Mouse (Mus musculus) gastrocnemius, adult 2 months (tissue): ENCODE measurements at regions not wholly inside any gene's neighbourhood (a gene's known extent, or its start where the extent isn't known, plus 50 kb on each side); places are given as distances from the start of the nearest gene placed in this dataset.

Source experiments
- DNase-seq: peaks from one replicate; pipeline ENCODE4 v3.0.0; 2022
- H3K27ac ChIP-seq: fragments of 200-600 bp; 2 replicates; pipeline ENCODE4 v1.8.1; 2022; ENCODE audit warnings: mild to moderate bottlenecking
- H3K4me3 ChIP-seq: fragments of 200-600 bp; 2 replicates; pipeline ENCODE4 v1.8.1; 2022; ENCODE audit warnings: mild to moderate bottlenecking, moderate library complexity
- CTCF ChIP-seq: fragments of 200-600 bp; IDR thresholded peaks from 2 replicates; pipeline ENCODE4 v1.8.1; 2022; ENCODE audit warnings: antibody characterized with exemption, mild to moderate bottlenecking, moderate library complexity
- intact Hi-C: fragments of 180-260 bp; cut with DNase I; formaldehyde crosslinking; loops from one replicate; pipeline ENCODE4 v1.15.1; 2025

DNA sequence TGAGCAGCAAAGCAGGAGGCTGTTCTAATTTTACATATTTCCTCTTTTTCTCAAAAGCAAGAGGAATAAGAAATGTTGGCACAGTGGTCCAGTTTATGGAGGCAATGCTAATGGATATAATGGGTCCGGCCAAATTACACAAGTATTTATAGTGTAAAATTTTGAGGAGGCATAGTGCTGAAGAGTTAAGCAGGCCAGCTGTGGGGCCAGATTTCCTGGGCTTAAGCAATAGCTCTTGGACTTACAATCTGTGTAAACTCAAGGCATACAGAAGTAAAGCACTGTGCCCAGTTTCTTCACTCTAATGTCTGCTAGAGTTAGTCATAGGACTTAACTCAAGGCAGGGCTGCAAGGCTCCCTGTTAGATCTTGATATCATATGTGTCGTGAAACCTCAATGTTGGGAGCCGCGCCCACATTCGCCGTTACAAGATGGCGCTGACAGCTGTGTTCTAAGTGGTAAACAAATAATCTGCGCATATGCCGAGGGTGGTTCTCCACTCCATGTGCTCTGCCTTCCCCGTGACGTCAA, 2094.9 kb downstream of the 4930444P10Rik start:
- no peak overlapping the region for H3K27ac ChIP-seq

DNA sequence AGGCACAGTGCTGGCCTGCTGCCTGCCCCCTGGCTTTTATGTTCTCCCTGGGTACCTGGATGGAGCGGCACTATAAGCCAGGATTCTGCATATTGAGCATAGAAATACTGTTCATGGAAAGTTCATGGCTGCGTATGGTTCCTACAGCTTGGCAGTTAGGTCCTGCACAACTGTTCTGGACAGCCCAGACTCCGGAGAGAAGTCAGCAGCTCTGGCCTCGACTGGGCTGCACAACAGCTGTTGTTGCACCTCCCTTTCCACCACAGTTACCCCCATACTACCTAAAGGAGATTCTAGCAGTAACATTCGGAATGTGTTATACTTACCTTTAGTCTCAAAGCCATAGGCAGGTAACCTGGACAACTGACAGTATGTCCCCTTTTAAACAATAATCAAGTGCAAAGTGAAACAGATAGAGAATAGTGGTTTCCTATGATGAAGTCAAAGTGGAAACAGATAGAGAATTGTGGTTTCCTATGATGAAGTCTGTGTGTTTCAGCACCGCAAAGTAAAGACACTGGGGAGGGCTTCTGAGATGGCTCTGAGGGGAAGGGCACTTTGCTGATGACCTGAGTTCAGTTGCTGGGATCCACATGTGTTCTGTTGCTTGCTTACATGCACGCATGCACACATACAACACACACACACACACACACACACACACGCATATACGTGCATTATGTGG, 2099.2 kb downstream of the 4930444P10Rik start:
- TF ChIP-seq CTCF = no peak
- no peak overlapping the region for H3K4me3 ChIP-seq
- intact Hi-C loops = no loop called here
- no peak overlapping the region for H3K27ac ChIP-seq
- no peak for DNase-seq

More for the DNA sequence above, 2094.9 kb downstream of the 4930444P10Rik start:
- intact Hi-C loops = no loop called here
- TF ChIP-seq CTCF = no peak
- H3K4me3 ChIP-seq = no peak overlapping the region
- no peak for DNase-seq

DNA sequence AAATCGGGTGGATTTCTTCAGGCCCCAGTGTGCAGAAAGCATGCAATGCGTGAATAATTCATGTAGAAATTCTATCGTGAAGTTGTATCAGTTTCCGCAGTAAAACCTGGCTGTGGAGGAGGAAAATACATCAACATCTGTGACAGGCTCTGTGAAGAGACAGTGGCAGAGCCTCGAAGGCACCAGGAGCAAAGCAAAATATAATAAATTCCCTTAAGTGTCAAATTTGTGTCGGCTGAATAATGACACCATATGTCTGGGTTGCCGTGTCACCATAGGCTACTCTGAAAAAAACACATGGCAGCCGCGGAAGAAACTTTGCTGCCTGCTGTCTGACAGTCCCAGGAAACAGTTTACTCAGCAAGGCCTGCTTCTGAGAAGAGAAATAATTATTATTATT, 2100.1 kb downstream of the 4930444P10Rik start:
- no peak overlapping the region for H3K4me3 ChIP-seq
- intact Hi-C loops = no loop called here
- no peak overlapping the region for H3K27ac ChIP-seq
- DNase-seq = no peak
- no peak for TF ChIP-seq CTCF

DNA sequence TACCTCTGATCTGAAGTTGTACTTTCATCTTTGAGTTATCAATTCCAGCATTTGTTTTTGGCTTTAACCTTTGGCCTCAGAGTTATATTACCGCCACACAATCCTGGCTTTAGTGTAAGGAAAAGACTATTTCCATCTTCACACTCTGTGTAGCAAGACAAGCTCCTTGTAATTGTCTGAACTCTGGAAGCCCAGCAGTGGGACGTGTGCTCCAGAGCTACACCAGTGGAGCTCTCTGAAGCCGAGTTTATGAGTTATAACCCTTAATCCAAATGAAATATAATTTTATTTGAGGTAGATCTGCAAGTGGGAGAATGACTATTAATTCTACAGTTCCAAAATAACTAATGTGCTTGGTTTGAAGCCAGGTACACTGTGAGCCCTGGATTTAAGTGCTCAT, 2103.8 kb downstream of the 4930444P10Rik start:
- no peak for TF ChIP-seq CTCF
- intact Hi-C loops = no loop called here
- DNase-seq = no peak

DNA sequence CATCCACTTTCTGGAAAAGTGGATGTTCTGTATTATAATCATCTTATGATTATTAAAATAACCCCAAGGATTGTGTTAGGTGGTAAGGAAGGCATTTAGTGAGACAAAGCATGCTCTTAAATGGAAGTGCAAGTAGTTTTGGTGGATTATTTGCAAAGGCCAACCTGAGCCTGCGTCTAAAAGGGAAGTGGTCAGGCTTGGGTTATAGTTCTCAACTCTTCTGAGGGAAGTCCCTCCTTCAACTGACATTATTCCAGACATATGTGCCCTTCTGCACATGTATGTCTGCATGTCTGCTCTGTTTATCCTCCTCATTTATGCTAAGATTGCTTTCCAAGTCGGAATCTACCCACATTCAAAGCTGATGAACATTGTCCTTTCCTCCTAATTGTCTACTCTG, 2108.3 kb downstream of the 4930444P10Rik start:
- Histone ChIP-seq H3K4me3 (no peak overlapping the region), H3K27ac (no peak overlapping the region)
- no peak for TF ChIP-seq CTCF
- DNase-seq = no peak
- intact Hi-C loops = no loop called here

More for the DNA sequence above, 2103.8 kb downstream of the 4930444P10Rik start:
- H3K27ac ChIP-seq = no peak overlapping the region
- no peak overlapping the region for H3K4me3 ChIP-seq

DNA sequence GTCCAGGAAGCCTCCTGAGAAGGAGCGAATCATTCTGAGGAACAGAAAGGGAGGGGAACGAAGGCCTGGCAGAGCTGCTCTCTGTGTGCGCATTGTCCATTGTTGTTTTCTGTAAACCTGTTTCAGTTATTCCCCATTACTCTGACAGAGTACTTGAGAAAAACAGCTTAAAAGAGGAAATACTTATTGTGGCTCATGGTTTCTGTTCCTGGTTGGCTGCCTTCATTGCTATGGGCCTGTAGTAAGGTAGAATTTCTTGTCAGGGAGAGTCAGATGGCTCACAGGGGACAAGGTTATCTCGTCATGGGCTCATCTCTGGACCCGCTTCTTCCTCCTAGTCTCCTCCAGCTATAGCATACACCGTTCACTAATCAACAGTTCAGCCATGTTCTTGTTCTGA, 2112.9 kb downstream of the 4930444P10Rik start:
- Histone ChIP-seq H3K4me3 (no peak overlapping the region), H3K27ac (no peak overlapping the region)
- intact Hi-C loops = no loop called here
- TF ChIP-seq CTCF = no peak
- DNase-seq = no peak

DNA sequence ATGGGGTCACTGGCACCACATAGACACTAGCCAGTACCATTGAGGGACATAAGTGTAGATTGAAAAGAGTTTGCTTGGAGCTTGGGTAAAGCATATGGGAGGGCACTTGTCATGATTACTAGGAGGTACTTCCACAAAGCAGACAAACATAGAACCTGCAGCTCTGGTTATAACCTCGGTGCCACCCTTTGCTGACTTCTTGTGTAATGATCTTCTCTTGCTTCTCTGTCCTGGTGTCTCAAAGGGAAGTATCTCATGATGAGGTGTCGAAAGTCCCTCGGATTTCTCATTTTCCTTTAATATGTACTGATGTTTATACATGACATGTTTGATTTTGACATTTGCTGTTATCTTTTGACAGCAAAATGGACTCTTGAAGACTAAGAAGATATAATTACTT, 2114.5 kb downstream of the 4930444P10Rik start:
- no peak overlapping the region for H3K27ac ChIP-seq
- H3K4me3 ChIP-seq = no peak overlapping the region
- TF ChIP-seq CTCF = no peak
- intact Hi-C loops = no loop called here
- no peak for DNase-seq

DNA sequence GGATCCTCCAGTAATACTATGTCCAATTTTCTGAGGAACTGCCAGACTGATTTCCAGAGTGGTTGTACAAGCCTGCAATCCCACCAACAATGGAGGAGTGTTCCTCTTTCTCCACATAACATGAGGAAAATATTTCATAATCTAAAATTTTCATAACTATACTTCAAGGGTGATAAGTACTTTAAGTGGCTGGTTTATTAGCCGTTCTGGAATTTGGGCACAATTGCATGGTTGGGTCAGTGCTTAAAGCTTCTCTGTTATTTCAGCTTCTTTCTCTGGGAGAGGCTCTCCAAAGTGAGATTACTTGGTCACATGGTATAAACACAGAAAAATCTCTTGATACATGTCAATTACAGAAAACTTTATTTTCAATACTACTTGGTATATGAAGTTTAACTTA, 2115.9 kb downstream of the 4930444P10Rik start:
- H3K27ac ChIP-seq = no peak overlapping the region

DNA sequence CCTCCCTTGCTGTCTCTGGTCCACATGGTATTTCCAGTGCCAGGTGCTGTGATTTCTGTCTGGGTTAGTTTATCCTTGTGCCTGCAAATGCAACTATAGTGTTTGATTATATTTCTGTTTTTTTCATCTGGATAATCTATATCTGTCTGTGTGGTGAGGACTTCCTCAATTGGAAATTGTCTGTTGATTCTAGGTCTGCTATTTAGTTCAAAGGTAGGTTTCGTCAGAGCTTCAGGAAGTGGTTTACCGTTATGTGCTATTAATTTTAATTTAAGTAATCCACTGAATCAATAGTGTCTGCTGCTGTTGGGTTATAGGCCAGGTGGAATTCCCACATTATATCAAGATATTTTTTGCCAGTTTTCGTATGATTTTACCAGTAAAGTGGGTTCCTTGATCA, 2143.9 kb downstream of the 4930444P10Rik start:
- DNase-seq = no peak
- TF ChIP-seq CTCF = no peak
- Histone ChIP-seq H3K4me3 (no peak overlapping the region), H3K27ac (no peak overlapping the region)
- intact Hi-C loops = no loop called here

More for the DNA sequence above, 2115.9 kb downstream of the 4930444P10Rik start:
- DNase-seq = no peak
- TF ChIP-seq CTCF = no peak
- no peak overlapping the region for H3K4me3 ChIP-seq
- intact Hi-C loops = no loop called here

DNA sequence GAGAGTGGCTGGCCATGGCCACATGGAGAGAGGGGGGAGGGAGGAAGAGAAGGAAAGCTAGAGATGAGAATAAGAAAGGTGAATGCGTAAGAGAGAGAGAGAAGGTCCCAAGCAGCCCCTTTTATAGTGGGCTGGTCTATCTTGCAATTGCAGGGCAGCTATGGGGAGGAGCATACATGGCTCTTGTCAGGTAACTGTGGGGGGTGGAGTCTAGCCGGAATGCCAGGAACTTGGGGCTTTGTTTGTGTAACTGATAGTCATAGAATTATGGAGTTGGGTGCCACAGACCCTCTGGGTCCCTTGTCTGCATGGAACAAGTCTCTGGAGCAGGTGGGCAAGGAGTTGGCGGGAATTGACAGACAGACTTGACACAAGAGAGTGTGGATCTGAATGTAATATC, 2151.8 kb downstream of the 4930444P10Rik start:
- TF ChIP-seq CTCF = no peak
- no peak overlapping the region for H3K27ac ChIP-seq
- no peak overlapping the region for H3K4me3 ChIP-seq
- no peak for DNase-seq
- intact Hi-C loops = no loop called here

DNA sequence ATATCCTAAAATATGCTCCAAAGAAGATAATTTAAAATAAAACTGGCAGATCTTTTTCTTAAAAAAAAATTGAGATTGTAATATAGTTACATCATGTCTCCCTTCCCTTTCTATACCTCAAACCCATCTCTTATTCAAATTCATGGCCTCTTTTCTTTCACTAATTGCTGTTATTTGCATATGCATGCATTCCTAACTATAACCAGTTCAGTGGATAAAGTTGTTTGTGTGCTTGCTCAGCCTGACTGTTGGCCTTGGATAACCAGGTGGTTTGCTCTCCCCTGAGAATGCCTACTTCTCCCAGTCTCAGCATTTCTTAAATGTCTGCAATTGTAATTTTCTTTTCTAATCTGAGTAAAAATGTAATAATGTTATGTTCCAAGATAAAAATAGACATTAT, 2154.8 kb downstream of the 4930444P10Rik start:
- H3K27ac ChIP-seq = no peak overlapping the region
- H3K4me3 ChIP-seq = no peak overlapping the region
- no peak for DNase-seq
- TF ChIP-seq CTCF = no peak
- intact Hi-C loops = no loop called here

DNA sequence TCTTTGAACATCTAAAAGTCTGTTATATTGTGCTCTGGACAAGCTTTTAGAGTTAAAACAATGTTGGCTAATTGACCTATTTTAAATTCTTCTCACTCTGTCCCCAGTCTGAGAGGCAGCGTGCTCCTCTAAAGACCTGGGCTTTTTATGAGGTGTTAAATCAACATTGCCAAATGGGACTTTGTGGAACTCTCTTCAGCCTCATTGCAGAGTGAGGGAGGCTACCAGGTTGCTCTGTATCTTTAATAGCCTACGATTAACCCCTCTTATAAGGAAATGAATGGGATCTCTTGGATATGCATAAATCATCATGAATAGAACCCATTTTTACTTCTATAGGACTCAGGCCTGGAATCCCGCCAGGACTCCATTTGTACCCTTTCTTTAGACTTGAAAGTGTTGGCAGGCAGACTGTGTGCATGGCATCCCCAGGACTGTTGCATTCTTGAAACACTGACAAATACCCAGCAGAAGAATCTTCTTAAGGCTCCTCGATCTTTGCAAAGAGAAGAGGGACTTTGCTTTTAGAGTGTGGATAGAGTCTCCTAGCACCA, 2157.1 kb downstream of the 4930444P10Rik start:
- DNase-seq = no peak
- no peak for TF ChIP-seq CTCF
- H3K4me3 ChIP-seq = no peak overlapping the region
- no peak overlapping the region for H3K27ac ChIP-seq
- intact Hi-C loops = no loop called here

DNA sequence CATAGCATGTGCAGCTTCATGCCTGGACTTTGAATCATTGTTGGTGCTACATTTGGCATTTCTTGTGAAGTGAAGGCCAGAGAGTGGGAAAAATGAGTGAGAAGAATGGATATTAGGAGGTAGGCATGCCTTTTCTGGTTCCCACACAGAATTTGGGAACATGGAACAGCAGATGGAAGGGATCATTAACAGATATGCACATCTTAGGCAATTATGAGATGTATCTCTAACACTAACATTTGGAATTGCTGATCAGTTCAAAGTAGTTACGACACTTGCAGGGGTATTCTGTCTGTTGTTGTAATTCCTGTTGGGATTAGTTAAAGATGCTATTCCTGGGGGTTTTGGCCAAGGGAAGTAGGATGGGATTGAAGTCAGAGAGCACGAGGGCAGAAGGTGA, 2164.4 kb downstream of the 4930444P10Rik start:
- no peak for DNase-seq
- Histone ChIP-seq H3K4me3 (no peak overlapping the region), H3K27ac (no peak overlapping the region)
- TF ChIP-seq CTCF = no peak
- intact Hi-C loops = no loop called here

DNA sequence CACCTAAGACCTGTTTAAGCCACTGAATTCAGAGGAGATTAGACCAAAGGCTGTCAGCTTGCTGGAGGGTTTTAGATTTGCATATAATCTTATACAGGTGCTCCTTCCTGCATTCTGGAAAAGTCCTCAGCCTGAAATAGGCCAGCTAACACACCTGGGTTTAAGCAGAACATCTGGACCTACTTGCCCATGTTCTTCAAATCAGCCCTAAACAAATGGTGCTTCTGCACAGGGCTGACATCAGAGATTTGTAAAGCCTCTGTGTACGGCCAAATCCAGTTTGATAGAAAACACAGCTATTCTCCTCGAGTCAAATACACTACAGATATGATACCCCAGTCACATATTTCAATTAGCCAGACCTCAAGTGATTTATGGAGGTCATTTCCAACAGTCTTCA, 2165.2 kb downstream of the 4930444P10Rik start:
- no peak for TF ChIP-seq CTCF
- DNase-seq = no peak
- intact Hi-C loops = no loop called here
- Histone ChIP-seq H3K4me3 (no peak overlapping the region), H3K27ac (no peak overlapping the region)
